Mouse (Mus musculus): ENCODE results near the gene Ggnbp2. TPM values are rescaled to one million over a fixed set of nuclear protein-coding genes. Genes with fewer than 3 reads are reported as not detected.
A peak's percentile ranks its signal among the peaks of the same experiment; 100 is the strongest.

Ggnbp2 gene
- 68.3 and 68.7 TPM in 2 replicates for polyA plus RNA-seq (2014; fragmentation: Nextera tagmentation; extraction: Ambion mirVana)

GRCm38 (mm10) chr11:84870337-84871043 is at the start of gene Ggnbp2:
Gene Ggnbp2, minus strand, starts transcription at chr11:84870817.
- peak within 1 kb of the TSS; percentile 91 for H3K9ac ChIP-seq (ENCODE audit: low read length)
- H3K36me3 ChIP-seq (ENCODE audit: control insufficient read depth, insufficient read depth, low read length): no peaks in the 10 kb centered on the region; the same call in 1 of the 2 replicates
- peak within 1 kb of the TSS; percentile 74 for H3K4me2 ChIP-seq (ENCODE audit: low read depth, low read length, severe bottlenecking)
- peak; percentile 90 for ATAC-seq (replicated peaks; ENCODE audit: low FRiP score)
- peak within 1 kb of the TSS; percentile 64 for H3K4me3 ChIP-seq (ENCODE audit: low read depth, low read length)
- peak within 1 kb of the TSS; percentile 98 for H3K27ac ChIP-seq (ENCODE audit: low read depth, low read length)
- H3K27me3 ChIP-seq (ENCODE audit: control insufficient read depth, insufficient read depth, low read length): no peaks in the 10 kb centered on the region
- H3K4me1 ChIP-seq (replicated peaks; ENCODE audit: control insufficient read depth, insufficient read depth, low read length): peaks cover 2% of the 10 kb centered on the region; the same call in 1 of the 2 replicates
- peak; percentile 97 for DNase-seq (ENCODE audit: low spot score)
- H3K9me3 ChIP-seq (ENCODE audit: control insufficient read depth, low read length): no peaks in the 10 kb centered on the region
- WGBS: under 1% methylated on average over 40 of the region's 62 CpGs

- H3K27ac ChIP-seq (ENCODE audit: low read depth, low read length): no peak overlapping the region
- WGBS: 80% methylated on average over 7 of the region's 7 CpGs
- H3K27me3 ChIP-seq (ENCODE audit: control insufficient read depth, insufficient read depth, low read length): no peaks in the 10 kb centered on the region
- H3K4me1 ChIP-seq (replicated peaks; ENCODE audit: control insufficient read depth, insufficient read depth, low read length): peaks cover 2% of the 10 kb centered on the region; the same call in 1 of the 2 replicates
- H3K36me3 ChIP-seq (ENCODE audit: control insufficient read depth, insufficient read depth, low read length): no peaks in the 10 kb centered on the region
- H3K4me2 ChIP-seq (ENCODE audit: low read depth, low read length, severe bottlenecking): no peak overlapping the region
- no peak for DNase-seq (ENCODE audit: low spot score)
- no peaks in the 10 kb centered on the region for H3K9me3 ChIP-seq (ENCODE audit: control insufficient read depth, low read length)
- no peak overlapping the region for H3K4me3 ChIP-seq (ENCODE audit: low read depth, low read length)
- no peak overlapping the region for H3K9ac ChIP-seq (ENCODE audit: low read length)
- no peak for ATAC-seq (replicated peaks; ENCODE audit: low FRiP score)
Observed at GRCm38 (mm10) chr11:84919951-84920350, 49.3 kb upstream of the Ggnbp2 start.

DNA sequence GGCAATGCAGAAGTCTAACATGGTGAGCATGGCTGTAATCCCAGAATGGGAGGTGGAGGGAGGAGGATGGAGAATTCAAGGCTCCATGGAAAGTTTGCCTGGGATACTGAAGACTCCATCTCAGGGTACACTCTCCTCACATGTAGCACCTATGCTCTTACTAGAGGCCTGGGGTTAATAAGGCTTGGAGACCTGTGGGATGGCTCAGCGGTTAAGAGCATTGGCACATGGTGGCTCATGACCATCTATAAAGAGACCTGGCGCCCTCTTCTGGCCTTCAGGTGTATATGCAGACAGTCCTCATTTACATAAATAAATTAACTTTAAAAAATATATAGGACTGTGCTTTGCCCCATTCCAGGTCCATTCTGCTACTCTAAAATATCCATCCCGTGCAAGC is 48.7 kb upstream of the Ggnbp2 start:
- Histone ChIP-seq H3K4me2 (ENCODE audit: low read depth, low read length, severe bottlenecking) (no peak overlapping the region), H3K9me3 (ENCODE audit: control insufficient read depth, low read length) (no peaks in the 10 kb centered on the region), H3K9ac (ENCODE audit: low read length) (no peak overlapping the region), H3K36me3 (ENCODE audit: control insufficient read depth, insufficient read depth, low read length) (no peaks in the 10 kb centered on the region), H3K4me3 (ENCODE audit: low read depth, low read length) (no peak overlapping the region), H3K27me3 (ENCODE audit: control insufficient read depth, insufficient read depth, low read length) (no peaks in the 10 kb centered on the region), H3K27ac (ENCODE audit: low read depth, low read length) (no peak overlapping the region), H3K4me1 (replicated peaks; ENCODE audit: control insufficient read depth, insufficient read depth, low read length) (peaks cover 2% of the 10 kb centered on the region; the same call in 1 of the 2 replicates)
- DNase-seq (ENCODE audit: low spot score): no peak
- 40% methylated on average over 3 of the region's 3 CpGs for WGBS
- no peak for ATAC-seq (replicated peaks; ENCODE audit: low FRiP score)

DNA sequence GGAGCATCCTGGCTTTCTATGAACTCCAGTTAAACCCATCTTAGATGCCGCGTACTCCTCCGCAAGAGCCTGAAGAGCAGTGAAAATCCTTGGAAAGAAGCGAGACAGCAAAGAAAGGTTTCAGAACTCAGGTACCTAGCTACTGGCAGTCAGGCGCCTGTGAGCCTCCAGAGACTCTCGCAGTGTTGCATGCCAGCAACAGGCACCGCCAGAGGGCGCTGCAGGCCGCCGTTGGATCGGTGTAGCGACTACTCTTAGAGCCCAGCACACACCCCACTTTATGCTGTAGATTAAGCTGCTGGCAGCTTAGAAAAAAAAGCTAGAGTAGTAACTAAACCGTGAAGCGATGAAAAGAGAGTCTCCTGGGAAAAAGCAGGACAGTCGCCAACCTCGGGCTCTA is 47.8 kb upstream of the Ggnbp2 start:
- DNase-seq (ENCODE audit: low spot score) (peak; percentile 95), ATAC-seq (replicated peaks; ENCODE audit: low FRiP score) (peak; percentile 81)
- Histone ChIP-seq H3K4me3 (ENCODE audit: low read depth, low read length) (0 out of 2 replicates have a peak overlapping the region, but pooled peaks have one; percentile 6), H3K9me3 (ENCODE audit: control insufficient read depth, low read length) (no peaks in the 10 kb centered on the region), H3K36me3 (ENCODE audit: control insufficient read depth, insufficient read depth, low read length) (no peaks in the 10 kb centered on the region; the same call in 1 of the 2 replicates), H3K4me1 (replicated peaks; ENCODE audit: control insufficient read depth, insufficient read depth, low read length) (peaks cover 2% of the 10 kb centered on the region; the same call in 1 of the 2 replicates), H3K4me2 (ENCODE audit: low read depth, low read length, severe bottlenecking) (peak overlapping the region; percentile 33; the same call in 1 of the 2 replicates), H3K27ac (ENCODE audit: low read depth, low read length) (no peak overlapping the region), H3K27me3 (ENCODE audit: control insufficient read depth, insufficient read depth, low read length) (no peaks in the 10 kb centered on the region), H3K9ac (ENCODE audit: low read length) (no peak overlapping the region)
- 7% methylated on average over 16 of the region's 16 CpGs for WGBS

GRCm38 (mm10) chr11:84916703-84917300 is 46.2 kb upstream of the Ggnbp2 start:
- Histone ChIP-seq H3K36me3 (ENCODE audit: control insufficient read depth, insufficient read depth, low read length) (no peaks in the 10 kb centered on the region; the same call in 1 of the 2 replicates), H3K9ac (ENCODE audit: low read length) (peak overlapping the region; percentile 81; the same call in 1 of the 2 replicates), H3K4me1 (replicated peaks; ENCODE audit: control insufficient read depth, insufficient read depth, low read length) (peaks cover 2% of the 10 kb centered on the region; the same call in 1 of the 2 replicates), H3K4me3 (ENCODE audit: low read depth, low read length) (peak overlapping the region; percentile 92), H3K27ac (ENCODE audit: low read depth, low read length) (no peak overlapping the region), H3K4me2 (ENCODE audit: low read depth, low read length, severe bottlenecking) (peak overlapping the region; percentile 69; the same call in 1 of the 2 replicates), H3K9me3 (ENCODE audit: control insufficient read depth, low read length) (no peaks in the 10 kb centered on the region), H3K27me3 (ENCODE audit: control insufficient read depth, insufficient read depth, low read length) (no peaks in the 10 kb centered on the region)
- 61% methylated on average over 7 of the region's 7 CpGs for WGBS
- DNase-seq (ENCODE audit: low spot score): no peak
- no peak for ATAC-seq (replicated peaks; ENCODE audit: low FRiP score)

- peak within 1 kb of the TSS; percentile 92 for H3K4me3 ChIP-seq (ENCODE audit: low read depth, low read length)
- H3K36me3 ChIP-seq (ENCODE audit: control insufficient read depth, insufficient read depth, low read length): no peaks in the 10 kb centered on the region; the same call in 1 of the 2 replicates
- no peaks in the 10 kb centered on the region for H3K9me3 ChIP-seq (ENCODE audit: control insufficient read depth, low read length)
- ATAC-seq (replicated peaks; ENCODE audit: low FRiP score): peak; percentile 89
- peak; percentile 86 for DNase-seq (ENCODE audit: low spot score)
- peak within 1 kb of the TSS; percentile 69 for H3K4me2 ChIP-seq (ENCODE audit: low read depth, low read length, severe bottlenecking)
- WGBS: 3% methylated on average over 33 of the region's 34 CpGs
- peaks cover 2% of the 10 kb centered on the region; the same call in 1 of the 2 replicates for H3K4me1 ChIP-seq (replicated peaks; ENCODE audit: control insufficient read depth, insufficient read depth, low read length)
- peak within 1 kb of the TSS; percentile 81 for H3K9ac ChIP-seq (ENCODE audit: low read length)
- no peak within 1 kb of the TSS for H3K27ac ChIP-seq (ENCODE audit: low read depth, low read length)
- H3K27me3 ChIP-seq (ENCODE audit: control insufficient read depth, insufficient read depth, low read length): no peaks in the 10 kb centered on the region
Observed at GRCm38 (mm10) chr11:84916053-84916702, 45.6 kb upstream of the Ggnbp2 start, which contains the start of gene Znhit3. Gene Znhit3, minus strand, starts transcription at chr11:84916366.

GRCm38 (mm10) chr11:84914673-84915072 is 44.1 kb upstream of the Ggnbp2 start:
- WGBS: 85% methylated on average over 5 of the region's 5 CpGs
- DNase-seq (ENCODE audit: low spot score) (no peak), ATAC-seq (replicated peaks; ENCODE audit: low FRiP score) (no peak)
- no peaks in the 10 kb centered on the region for H3K9me3 ChIP-seq (ENCODE audit: control insufficient read depth, low read length)
- H3K27me3 ChIP-seq (ENCODE audit: control insufficient read depth, insufficient read depth, low read length): no peaks in the 10 kb centered on the region
- peaks cover 2% of the 10 kb centered on the region; the same call in 1 of the 2 replicates for H3K4me1 ChIP-seq (replicated peaks; ENCODE audit: control insufficient read depth, insufficient read depth, low read length)
- no peak overlapping the region for H3K4me2 ChIP-seq (ENCODE audit: low read depth, low read length, severe bottlenecking)
- H3K27ac ChIP-seq (ENCODE audit: low read depth, low read length): no peak overlapping the region
- peaks cover 5% of the 10 kb centered on the region for H3K36me3 ChIP-seq (ENCODE audit: control insufficient read depth, insufficient read depth, low read length)
- H3K9ac ChIP-seq (ENCODE audit: low read length): no peak overlapping the region
- no peak overlapping the region for H3K4me3 ChIP-seq (ENCODE audit: low read depth, low read length)

DNA sequence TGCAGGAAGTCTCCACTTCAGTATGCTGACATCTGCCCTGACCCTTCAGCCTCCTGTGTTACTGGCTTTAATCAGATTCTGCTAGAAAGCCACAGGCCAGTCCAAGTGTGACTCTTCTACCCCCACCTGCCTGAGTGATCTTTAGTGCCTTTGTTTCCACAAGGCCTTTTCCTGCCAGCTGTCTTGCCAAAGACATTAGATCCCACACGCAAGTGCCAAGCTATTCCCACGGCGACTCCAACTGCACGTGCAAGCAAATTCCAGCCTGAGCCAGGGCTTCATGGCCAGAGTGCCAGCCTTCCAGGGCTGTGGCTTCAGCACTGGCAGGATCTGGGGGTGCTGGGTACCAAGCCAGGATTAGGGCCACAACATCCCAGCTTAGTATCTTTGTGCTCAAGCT is 39.8 kb upstream of the Ggnbp2 start:
- H3K9ac ChIP-seq (ENCODE audit: low read length): no peak overlapping the region
- no peak overlapping the region for H3K4me3 ChIP-seq (ENCODE audit: low read depth, low read length)
- DNase-seq (ENCODE audit: low spot score): no peak
- H3K27ac ChIP-seq (ENCODE audit: low read depth, low read length): no peak overlapping the region
- peaks cover 6% of the 10 kb centered on the region for H3K36me3 ChIP-seq (ENCODE audit: control insufficient read depth, insufficient read depth, low read length)
- no peak overlapping the region for H3K4me2 ChIP-seq (ENCODE audit: low read depth, low read length, severe bottlenecking)
- H3K27me3 ChIP-seq (ENCODE audit: control insufficient read depth, insufficient read depth, low read length): no peaks in the 10 kb centered on the region
- no peaks in the 10 kb centered on the region; the same call in 1 of the 2 replicates for H3K4me1 ChIP-seq (replicated peaks; ENCODE audit: control insufficient read depth, insufficient read depth, low read length)
- ATAC-seq (replicated peaks; ENCODE audit: low FRiP score): no peak
- 90% methylated on average over 4 of the region's 4 CpGs for WGBS
- H3K9me3 ChIP-seq (ENCODE audit: control insufficient read depth, low read length): no peaks in the 10 kb centered on the region
